8 mouse cellular contexts compared by ENCODE assay signal in the genomic region with DNA sequence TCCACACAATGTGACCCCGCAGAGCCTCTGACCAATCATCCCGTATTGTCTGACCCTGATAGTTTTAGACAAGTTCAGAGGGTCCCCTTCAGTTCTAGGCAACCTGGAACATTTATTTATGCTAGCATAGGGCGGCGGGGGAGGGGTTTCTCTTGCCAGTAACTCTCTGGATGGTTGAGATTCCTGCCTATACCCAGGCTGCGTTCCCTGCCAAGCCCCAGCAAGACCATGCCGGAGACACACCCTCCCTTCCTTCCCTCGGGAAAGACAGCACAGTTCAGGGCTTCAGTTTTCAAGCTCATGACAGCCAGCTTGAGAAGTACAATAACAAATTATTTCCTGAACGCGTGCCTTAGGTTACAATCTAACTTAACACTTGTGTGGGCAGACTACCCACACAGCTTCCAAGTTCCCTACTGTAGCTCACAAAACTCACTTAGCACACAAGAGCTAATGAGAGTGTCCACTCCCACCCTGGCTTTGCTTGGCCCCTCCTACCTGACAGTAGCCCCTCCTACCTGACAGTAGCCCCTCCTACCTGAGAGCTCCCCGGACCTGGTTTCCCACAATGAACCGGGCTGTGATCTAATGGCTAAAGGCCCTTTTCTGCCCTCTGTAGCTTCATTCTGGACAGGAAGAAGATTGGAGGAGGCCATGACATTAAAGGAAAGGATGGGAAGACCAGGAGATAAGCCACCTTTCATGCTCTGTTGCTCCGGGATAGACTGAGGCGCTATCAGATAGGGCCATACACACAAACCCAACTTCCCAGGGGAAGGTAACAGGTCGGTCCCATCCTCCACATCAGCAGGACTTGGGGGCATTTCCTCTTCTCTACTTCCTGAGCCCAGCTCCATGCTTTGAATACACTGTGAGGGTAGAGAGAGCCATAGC. TPM values are rescaled to one million over a fixed set of nuclear protein-coding genes. Genes with fewer than 3 reads are reported as not detected.
DNase-seq lines count a peak whose midpoint lies in the region; ATAC-seq and TF ChIP-seq lines count a peak whose summit lies in the region.

No protein-coding gene starts in this region.

- peaks cover 36% of the 10 kb centered on the region for H3K4me1 ChIP-seq in testis, adult 2 months (ENCODE audit: control insufficient read depth, insufficient read depth, low read length)
- peaks cover 27% of the 10 kb centered on the region for H3K4me1 ChIP-seq in liver, embryonic 13.5 days (replicated peaks)

- no peak overlapping the region for H3K9ac ChIP-seq in liver, embryonic 13.5 days

- DNase-seq in testis, postnatal 10 days (ENCODE audit: low spot score), result no peak
- peak; percentile 13 for DNase-seq in fat pad, adult 2 months (ENCODE audit: extremely low read depth, low read depth, low spot score)
- no peak for DNase-seq in liver, embryonic 13.5 days
- peak; percentile 54 for DNase-seq in retina, embryonic 14.5 days (ENCODE audit: low spot score)
- no peak for DNase-seq in spleen, adult 12 weeks (ENCODE audit: low spot score)

- TF ChIP-seq CTCF in testis, adult 2 months (IDR thresholded peaks at IDR 0.05; ENCODE audit: control insufficient read depth, insufficient read depth, insufficient replicate concordance, low read depth, low read length), result no peak

- no peak for TF ChIP-seq POLR2A in testis, adult 2 months (IDR thresholded peaks at IDR 0.05; ENCODE audit: control insufficient read depth, low read depth, low read length)

- no peaks in the 10 kb centered on the region for H3K9me3 ChIP-seq in liver, embryonic 13.5 days (replicated peaks)

- 25% methylated on average over 14 of the region's 14 CpGs for WGBS in liver, embryonic 13.5 days (ENCODE audit: insufficient replicate concordance)

- H3K4me2 ChIP-seq in liver, embryonic 13.5 days, result peak overlapping the region; percentile 42

- H3K27me3 ChIP-seq in testis, adult 2 months (ENCODE audit: control insufficient read depth, insufficient read depth, low read length), result no peaks in the 10 kb centered on the region
- no peaks in the 10 kb centered on the region for H3K27me3 ChIP-seq in liver, embryonic 13.5 days

- 0 out of 2 replicates have a peak overlapping the region, but pooled peaks have one; percentile 2 for H3K27ac ChIP-seq in testis, adult 2 months (ENCODE audit: control insufficient read depth, insufficient read depth, low read depth, low read length)
- H3K27ac ChIP-seq in liver, embryonic 13.5 days, result peak overlapping the region; percentile 67

- ATAC-seq in inflammation-experienced regulatory T-cells, adult 6 months, result peak; percentile 7
- ATAC-seq in liver, embryonic 13.5 days (ENCODE audit: low read depth), result peak; percentile 19; the same call in 1 of the 2 replicates
- ATAC-seq in cerebellum, adult (ENCODE audit: insufficient number of reproducible peaks, low FRiP score, low TSS enrichment), result no peak

- no peaks in the 10 kb centered on the region for H3K36me3 ChIP-seq in testis, adult 2 months (ENCODE audit: control insufficient read depth, insufficient read depth, low read length)
- 0 out of 2 replicates have a peak, but pooled peaks cover 1% of the 10 kb centered on the region for H3K36me3 ChIP-seq in liver, embryonic 13.5 days

- H3K4me3 ChIP-seq in testis, adult 2 months (ENCODE audit: control insufficient read depth, low read depth, low read length), result peak overlapping the region; percentile 28; the same call in 1 of the 2 replicates
- no peak overlapping the region for H3K4me3 ChIP-seq in liver, embryonic 13.5 days (replicated peaks)

RNA-seq across cellular contexts. Expression of a gene that starts 46.6 kb away (rescaled TPM):
- 5.6 TPM in 2 replicates for polyA plus RNA-seq in testis, adult 2 months (2012; rRNA removed)
- polyA plus RNA-seq in inflammation-experienced regulatory T-cells, adult 6 months (2017; shearing (Covaris generic)), result 10 to 100 TPM in 2 of 3 experiments, 1 to 10 TPM in 1; 4.3 to 14.9 (median 14.6) TPM
- 0.79 and 0.91 TPM in 2 replicates for polyA plus RNA-seq in liver, embryonic 13.5 days (2015; fragmentation: Nextera tagmentation; extraction: Ambion mirVana)

Comparison
In these comparisons a context has a peak if more than half of its experiments do, and no peak if none do; other contexts are left out.
1. DNase-seq: peak in fat pad, adult 2 months (single experiment) and retina, embryonic 14.5 days (single experiment); none in testis, postnatal 10 days (single experiment), liver, embryonic 13.5 days (single experiment) and spleen, adult 12 weeks (single experiment).